Mouse (Mus musculus) midbrain, embryonic 14.5 days (tissue): Measurements from ENCODE around the gene Srd5a2. TPM values are rescaled to one million over a fixed set of nuclear protein-coding genes. Genes with fewer than 3 reads are reported as not detected.
"Not testable (repeated sequence)": the region's sequence is repeated elsewhere in the genome, so short reads cannot be mapped to it uniquely, and the experiment has no call there.

Experiments
- ATAC-seq: fragments of 200-750 bp; cut with Nextera tagmentation; 2 replicates; pipeline ENCODE4 v1.8.0; 2017; ENCODE audit warnings: moderate number of reproducible peaks, moderate library complexity; ENCODE audit not compliant: low FRiP score, low TSS enrichment
- DNase-seq: peaks from one replicate; pipeline ENCODE4 v3.0.0-alpha.2; 2015
- H3K27ac ChIP-seq: fragments of 300-500 bp; sonication (generic); replicated peaks from 2 replicates; pipeline ENCODE4 v1.5.1; 2014; ENCODE audit warnings: mild to moderate bottlenecking, low read depth, low read length, moderate library complexity
- H3K27me3 ChIP-seq: fragments of 300-500 bp; sonication (generic); 2 replicates; pipeline ENCODE4 v1.6.1; 2014; ENCODE audit warnings: low read length, control low read depth, mixed read lengths; ENCODE audit not compliant: control insufficient read depth, insufficient read depth
- H3K36me3 ChIP-seq: fragments of 300-500 bp; sonication (generic); 2 replicates; pipeline ENCODE4 v1.6.1; 2014; ENCODE audit warnings: low read length, control low read depth; ENCODE audit not compliant: control insufficient read depth, insufficient read depth
- H3K4me1 ChIP-seq: fragments of 300-500 bp; sonication (generic); 2 replicates; pipeline ENCODE4 v1.6.1; 2014; ENCODE audit warnings: mild to moderate bottlenecking, antibody characterized with exemption, low read length, control low read depth; ENCODE audit not compliant: control insufficient read depth, insufficient read depth
- H3K4me2 ChIP-seq: fragments of 300-500 bp; sonication (generic); 2 replicates; pipeline ENCODE4 v1.6.1; 2014; ENCODE audit warnings: mild to moderate bottlenecking, low read length, moderate library complexity
- H3K4me3 ChIP-seq: fragments of 300-500 bp; sonication (generic); replicated peaks from 2 replicates; pipeline ENCODE4 v1.5.1; 2014; ENCODE audit warnings: low read depth, low read length
- H3K9ac ChIP-seq: fragments of 300-500 bp; sonication (generic); replicated peaks from 2 replicates; pipeline ENCODE4 v1.6.1; 2014; ENCODE audit warnings: mild to moderate bottlenecking, low read length, moderate library complexity
- H3K9me3 ChIP-seq: fragments of 300-500 bp; sonication (generic); 2 replicates; pipeline ENCODE4 v1.6.1; 2016; ENCODE audit warnings: low read length, control low read depth, mixed read lengths; ENCODE audit not compliant: control insufficient read depth
- WGBS: fragments of 180-500 bp; shearing (Covaris S2); extraction: QIAGEN DNeasy Blood & Tissue Kit; methylation state at CpG from one replicate; pipeline ENCODE4 v1.1.7; 2014; 5-methylcytosine and 5-hydroxymethylcytosine counted together
- polyA plus RNA-seq: library from polyadenylated mRNA; unstranded; fragments of >200 nt; fragmentation: Nextera tagmentation; extraction: Ambion mirVana; gene quantifications from 2 replicates; pipeline ENCODE4 v1.2.1, GENCODE M21; 2014

The Srd5a2 gene
- polyA plus RNA-seq = not detected in 2 replicates

DNA sequence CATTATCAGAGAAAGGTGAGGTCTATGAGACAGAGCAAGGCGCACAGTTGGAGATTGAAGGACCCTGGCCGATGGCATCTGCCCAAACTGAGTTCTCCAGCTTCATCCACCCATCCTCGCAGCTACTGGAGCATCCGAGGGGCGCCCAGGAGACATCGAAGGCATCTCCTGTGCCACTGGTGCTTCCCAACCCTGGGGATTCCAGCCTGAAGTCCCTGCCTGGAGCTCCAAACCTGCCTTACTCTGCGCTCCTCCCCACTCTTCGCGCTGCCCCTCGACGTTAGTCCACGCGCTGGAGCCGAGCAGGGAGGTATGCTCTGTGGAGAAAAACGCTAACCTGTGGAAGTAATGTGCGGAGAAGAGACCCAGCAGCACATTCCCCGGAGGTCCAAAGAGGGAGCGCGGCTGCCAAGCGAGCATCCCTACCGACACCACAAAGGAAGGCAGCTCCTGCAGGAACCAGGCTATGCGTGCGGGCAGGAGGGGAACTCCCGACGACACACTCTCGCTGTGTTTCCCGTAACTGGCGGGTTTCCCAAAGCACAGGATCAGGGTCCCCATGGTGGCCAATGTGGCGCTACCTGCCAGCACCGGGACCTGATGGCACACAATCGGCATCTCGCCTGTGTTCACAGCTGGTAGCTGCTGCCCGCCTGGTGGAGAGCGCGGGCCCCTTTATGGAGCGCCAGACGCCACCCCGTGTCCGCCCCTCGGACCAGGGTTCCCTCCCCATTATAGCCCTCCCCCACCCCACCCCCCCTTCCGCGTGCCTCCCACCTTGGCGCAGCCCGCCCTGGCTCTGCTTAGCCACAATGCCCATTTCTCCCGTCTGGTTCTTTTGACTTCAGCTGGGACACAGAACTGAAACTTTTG is at the start of gene Srd5a2:
Gene Srd5a2 (minus strand): TSS at position 707 of the 873 bp plus-strand sequence.
- Histone ChIP-seq H3K4me2 (peak within 1 kb of the TSS; percentile 54), H3K4me3 (peak within 1 kb of the TSS; percentile 30), H3K27ac (no peak within 1 kb of the TSS), H3K36me3 (no peaks in the 10 kb centered on the region), H3K9ac (peak within 1 kb of the TSS; percentile 20; the same call in 1 of the 2 replicates), H3K27me3 (peaks cover 38% of the 10 kb centered on the region), H3K9me3 (no peaks in the 10 kb centered on the region), H3K4me1 (0 out of 2 replicates have a peak, but pooled peaks cover 2% of the 10 kb centered on the region)
- ATAC-seq (no peak), DNase-seq (peak; percentile 49)
- WGBS = 1% methylated on average over 45 of the region's 45 CpGs

DNA sequence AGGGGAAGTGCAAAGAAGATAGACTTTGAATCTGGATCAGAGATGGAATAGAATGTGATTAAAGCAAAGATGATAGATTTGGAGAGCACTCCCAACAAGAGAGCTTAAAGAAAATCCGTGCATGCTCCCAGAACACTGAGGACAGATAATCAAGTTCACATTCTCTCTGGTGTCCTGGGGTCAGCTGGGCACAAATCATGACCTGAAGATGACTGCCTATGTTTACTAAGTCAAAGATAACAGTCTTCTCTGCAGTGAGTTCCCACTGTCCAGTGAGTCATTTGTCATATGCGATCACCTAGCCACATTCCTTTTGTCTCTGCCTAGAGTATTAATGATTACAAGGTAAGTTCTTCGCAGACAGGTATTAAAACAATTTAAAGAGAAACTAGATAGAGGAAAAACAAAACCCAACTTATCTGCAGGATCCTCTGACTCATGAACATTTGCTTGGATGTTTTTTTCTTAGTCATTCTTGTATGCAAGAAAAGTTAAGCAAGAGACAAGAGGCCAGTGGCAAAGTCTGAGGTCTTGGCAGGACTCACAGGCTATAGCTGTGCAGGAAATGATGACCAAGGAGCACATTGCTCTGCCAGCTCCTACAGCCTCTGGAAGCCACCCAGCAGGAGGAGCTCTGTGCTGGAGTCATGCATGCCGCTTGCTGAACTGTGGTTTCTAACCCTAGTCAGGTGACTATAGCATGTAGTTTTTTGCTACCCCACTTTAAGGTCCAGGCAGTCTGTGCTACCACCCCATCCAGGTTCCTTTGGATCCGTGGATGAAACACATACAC is 41.4 kb upstream of the Srd5a2 start:
- Histone ChIP-seq H3K9ac (no peak overlapping the region), H3K4me3 (no peak overlapping the region), H3K4me2 (no peak overlapping the region), H3K27ac (no peak overlapping the region), H3K27me3 (no peaks in the 10 kb centered on the region), H3K9me3 (no peaks in the 10 kb centered on the region), H3K36me3 (no peaks in the 10 kb centered on the region), H3K4me1 (no peaks in the 10 kb centered on the region)
- ATAC-seq = no peak
- DNase-seq = no peak
- WGBS = 78% methylated on average over 5 of the region's 5 CpGs

DNA sequence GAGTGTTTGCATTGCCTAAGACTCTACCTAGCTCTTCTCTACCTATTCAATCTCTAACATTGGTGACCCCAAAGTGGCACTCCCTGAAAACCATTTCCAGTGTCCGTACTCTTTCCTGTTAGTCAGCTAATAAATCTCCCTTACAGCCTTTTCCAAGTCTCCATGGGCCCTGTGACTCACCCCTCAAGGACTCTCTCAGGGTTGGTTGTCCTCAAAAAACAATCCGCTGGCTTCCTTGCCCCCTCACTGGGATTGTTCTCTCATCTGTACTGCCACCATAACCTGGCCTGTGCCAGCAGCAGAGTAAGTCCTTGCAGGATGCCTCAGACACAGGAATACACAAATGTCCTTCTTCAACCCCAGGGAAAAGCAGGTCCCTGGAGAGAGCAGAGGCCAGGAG is 40.3 kb upstream of the Srd5a2 start:
- Histone ChIP-seq H3K4me2 (no peak overlapping the region), H3K36me3 (no peaks in the 10 kb centered on the region), H3K9ac (no peak overlapping the region), H3K4me1 (no peaks in the 10 kb centered on the region), H3K9me3 (no peaks in the 10 kb centered on the region), H3K27ac (no peak overlapping the region), H3K27me3 (no peaks in the 10 kb centered on the region), H3K4me3 (no peak overlapping the region)
- DNase-seq (no peak), ATAC-seq (no peak)
- WGBS = 94% methylated on average over 2 of the region's 2 CpGs

DNA sequence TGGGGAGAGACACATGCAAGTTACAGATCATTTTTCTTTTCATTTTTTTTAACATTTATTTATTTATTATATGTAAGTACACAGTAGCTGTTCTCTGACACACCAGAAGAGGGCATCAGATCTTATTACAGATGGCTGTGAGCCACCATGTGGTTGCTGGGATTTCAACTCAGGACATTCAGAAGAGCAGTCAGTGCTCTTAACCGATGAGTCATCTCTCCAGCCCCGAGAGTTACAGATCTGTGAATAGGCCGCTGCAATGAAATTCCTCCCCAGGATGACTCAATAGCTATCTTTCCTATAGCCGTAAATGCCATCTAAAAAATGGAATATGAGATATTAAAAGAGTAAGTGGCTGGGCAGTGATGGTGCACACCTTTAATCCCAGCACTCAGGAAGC is 35.7 kb upstream of the Srd5a2 start:
- no peaks in the 10 kb centered on the region for H3K4me1 ChIP-seq
- no peak overlapping the region for H3K9ac ChIP-seq
- WGBS = 96% methylated on average over 4 of the region's 4 CpGs
- ATAC-seq = no peak
- no peaks in the 10 kb centered on the region for H3K9me3 ChIP-seq
- DNase-seq = no peak
- no peaks in the 10 kb centered on the region for H3K36me3 ChIP-seq
- no peak overlapping the region for H3K4me3 ChIP-seq
- no peak overlapping the region for H3K27ac ChIP-seq
- H3K27me3 ChIP-seq = no peaks in the 10 kb centered on the region
- H3K4me2 ChIP-seq = no peak overlapping the region

DNA sequence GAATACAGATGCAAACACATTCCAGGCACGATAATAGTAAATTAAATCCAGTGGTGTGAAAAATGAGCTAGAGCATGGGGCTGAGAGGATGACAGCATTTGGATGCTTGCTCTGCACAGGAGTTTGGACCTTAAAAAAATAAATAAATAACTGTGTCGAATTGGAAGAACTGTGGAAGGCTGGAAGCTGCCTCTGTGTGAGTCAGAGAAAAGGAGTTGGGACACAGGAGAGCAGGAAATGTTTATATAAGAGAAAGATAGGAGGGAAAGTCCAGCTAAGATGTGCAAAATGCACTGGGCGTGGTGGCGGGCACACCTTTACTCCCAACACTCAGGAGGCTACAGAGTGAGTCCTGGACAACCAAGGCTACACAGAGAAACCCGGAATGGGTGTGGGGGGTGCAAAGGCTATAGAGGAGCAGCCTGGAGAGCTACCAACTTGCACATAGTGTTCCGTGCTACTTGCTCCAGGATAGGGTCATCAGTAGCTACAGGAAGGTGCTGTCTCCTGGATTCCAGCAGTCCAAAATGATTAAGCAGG is 32.4 kb upstream of the Srd5a2 start:
- Histone ChIP-seq H3K27me3 (no peaks in the 10 kb centered on the region), H3K27ac (no peak overlapping the region), H3K9me3 (no peaks in the 10 kb centered on the region), H3K4me2 (no peak overlapping the region), H3K4me1 (no peaks in the 10 kb centered on the region), H3K9ac (no peak overlapping the region), H3K36me3 (no peaks in the 10 kb centered on the region), H3K4me3 (no peak overlapping the region)
- 89% methylated on average over 6 of the region's 6 CpGs for WGBS
- DNase-seq = no peak
- ATAC-seq = no peak

DNA sequence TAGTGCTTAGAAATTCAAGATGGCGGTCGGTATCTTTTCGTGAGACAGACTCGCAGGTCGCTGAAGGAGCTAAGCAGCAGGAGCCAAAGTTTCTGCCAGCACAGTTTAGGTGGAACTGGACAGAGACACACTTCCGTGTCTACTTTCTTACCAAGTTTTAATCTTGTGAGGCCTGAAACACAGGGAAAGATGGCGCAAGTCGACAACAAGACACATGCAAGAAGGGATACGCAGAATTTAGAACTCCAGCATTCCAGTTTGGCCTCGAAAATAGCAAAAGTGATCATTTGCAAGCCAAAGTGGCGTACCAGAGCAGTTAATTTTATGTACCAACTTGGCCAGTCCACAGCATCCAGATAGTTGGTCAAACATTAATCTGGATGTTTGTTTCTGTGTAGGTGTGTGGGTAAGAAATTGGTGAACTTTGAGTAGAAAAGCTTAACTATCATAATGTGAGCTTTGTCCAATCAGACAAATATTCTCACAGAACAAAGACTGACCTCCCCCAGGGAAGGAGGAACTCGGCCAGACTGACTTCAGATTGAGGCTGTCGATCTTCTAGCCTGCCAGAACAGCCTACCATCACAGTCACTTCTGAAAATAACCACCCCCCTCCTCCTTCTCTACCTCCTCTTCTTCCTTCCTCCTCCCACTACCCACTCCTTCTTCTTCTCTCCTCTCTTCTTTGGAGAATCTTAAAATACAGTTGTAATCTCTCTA is 31.2 kb upstream of the Srd5a2 start:
- Histone ChIP-seq H3K4me1 (no peaks in the 10 kb centered on the region), H3K4me3 (no peak overlapping the region), H3K9ac (no peak overlapping the region), H3K27me3 (no peaks in the 10 kb centered on the region), H3K36me3 (no peaks in the 10 kb centered on the region), H3K4me2 (no peak overlapping the region), H3K9me3 (no peaks in the 10 kb centered on the region), H3K27ac (no peak overlapping the region)
- no peak for DNase-seq
- ATAC-seq = no peak
- WGBS = 91% methylated on average over 13 of the region's 13 CpGs

DNA sequence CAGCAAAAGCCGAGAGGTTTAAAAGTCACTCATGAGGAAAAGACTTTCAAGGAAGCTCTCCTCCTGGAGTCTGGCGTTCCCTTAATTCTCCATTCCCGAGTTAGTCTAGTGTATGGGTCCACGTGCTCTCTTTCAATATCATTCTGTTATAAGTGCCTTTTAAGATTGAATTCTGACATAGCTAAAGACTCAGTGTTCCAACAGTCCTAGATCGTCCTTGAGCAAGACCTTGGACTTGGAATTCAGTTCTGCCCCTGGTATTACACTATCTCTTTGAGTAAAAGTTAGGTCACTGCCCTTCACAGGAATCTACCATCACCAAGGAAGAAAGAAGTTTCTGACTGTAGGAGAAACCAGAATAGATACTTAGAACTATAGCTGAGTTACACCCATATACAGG is 25.4 kb upstream of the Srd5a2 start:
- not testable (repeated sequence) for H3K4me2 ChIP-seq, H3K27ac ChIP-seq, ATAC-seq, H3K27me3 ChIP-seq, H3K4me1 ChIP-seq, H3K9me3 ChIP-seq, H3K9ac ChIP-seq, H3K36me3 ChIP-seq, DNase-seq, H3K4me3 ChIP-seq
- WGBS = 92% methylated on average over 5 of the region's 5 CpGs

DNA sequence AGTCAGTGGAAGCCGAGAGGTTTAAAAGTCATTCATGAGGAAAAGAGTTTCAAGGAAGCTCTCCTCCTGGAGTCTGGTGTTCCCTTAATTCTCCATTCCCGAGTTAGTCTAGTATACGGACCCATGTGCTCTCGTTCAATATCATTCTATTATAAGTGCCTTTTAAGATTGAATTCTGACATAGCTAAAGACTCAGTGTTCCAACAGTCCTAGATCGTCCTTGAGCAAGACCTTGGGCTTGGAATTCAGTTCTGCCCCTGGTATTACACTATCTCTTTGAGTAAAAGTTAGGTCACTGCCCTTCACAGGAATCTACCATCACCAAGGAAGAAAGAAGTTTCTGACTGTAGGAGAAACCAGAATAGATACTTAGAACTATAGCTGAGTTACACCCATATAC is 15.0 kb upstream of the Srd5a2 start:
- not testable (repeated sequence) for H3K4me3 ChIP-seq, DNase-seq, ATAC-seq, H3K36me3 ChIP-seq, H3K4me2 ChIP-seq, H3K27me3 ChIP-seq, H3K9me3 ChIP-seq, H3K27ac ChIP-seq, H3K4me1 ChIP-seq, H3K9ac ChIP-seq
- WGBS = 92% methylated on average over 5 of the region's 5 CpGs
